Mouse (Mus musculus) ovary, adult 18-20 months (tissue): ENCODE results near the gene Hmgb2.
"Not testable (repeated sequence)": the region's sequence is repeated elsewhere in the genome, so short reads cannot be mapped to it uniquely, and the experiment has no call there.

Experiments
- DNase-seq: peaks from one replicate; pipeline ENCODE4 v3.0.0; 2022; ENCODE audit warnings: low spot score, mixed read lengths

Gene Hmgb2

GRCm38 (mm10) chr8:57510791-57511315 is 854 bp upstream of the Hmgb2 start:
- DNase-seq: no peak

GRCm38 (mm10) chr8:57512141-57513056 is 692 bp downstream of the Hmgb2 start:
- no peak for DNase-seq

GRCm38 (mm10) chr8:57513178-57513661 is 1.5 kb downstream of the Hmgb2 start:
- DNase-seq: not testable (repeated sequence)

- DNase-seq: not testable (repeated sequence)
These were observed 5.0 kb downstream of the Hmgb2 start for GRCm38 (mm10) chr8:57516685-57517084.

GRCm38 (mm10) chr8:57517723-57518122 is 6.0 kb downstream of the Hmgb2 start:
- no peak for DNase-seq

- DNase-seq: no peak
These were observed 8.6 kb downstream of the Hmgb2 start for GRCm38 (mm10) chr8:57520186-57520786.

- DNase-seq: no peak
These were observed 16.3 kb downstream of the Hmgb2 start for GRCm38 (mm10) chr8:57528036-57528435.

- DNase-seq: no peak
These were observed 18.5 kb downstream of the Hmgb2 start for GRCm38 (mm10) chr8:57530238-57530637.

GRCm38 (mm10) chr8:57530666-57531349 is 19.1 kb downstream of the Hmgb2 start:
- DNase-seq: peak; percentile 65

GRCm38 (mm10) chr8:57532223-57532622 is 20.5 kb downstream of the Hmgb2 start:
- no peak for DNase-seq

- no peak for DNase-seq
These were observed 21.4 kb downstream of the Hmgb2 start for GRCm38 (mm10) chr8:57533106-57533505.

- DNase-seq: no peak
These were observed 22.8 kb downstream of the Hmgb2 start for GRCm38 (mm10) chr8:57534495-57534894.

- DNase-seq: no peak
These were observed 24.5 kb downstream of the Hmgb2 start for GRCm38 (mm10) chr8:57536167-57536566.

GRCm38 (mm10) chr8:57538601-57539000 is 26.9 kb downstream of the Hmgb2 start:
- no peak for DNase-seq

GRCm38 (mm10) chr8:57540110-57540838 is 28.6 kb downstream of the Hmgb2 start:
- peak; percentile 11 for DNase-seq

- DNase-seq: no peak
These were observed 29.2 kb downstream of the Hmgb2 start for GRCm38 (mm10) chr8:57540951-57541350.

GRCm38 (mm10) chr8:57541405-57541804 is 29.7 kb downstream of the Hmgb2 start:
- DNase-seq: no peak

GRCm38 (mm10) chr8:57546401-57546800 is 34.7 kb downstream of the Hmgb2 start:
- no peak for DNase-seq

- DNase-seq: no peak
These were observed 35.1 kb downstream of the Hmgb2 start for GRCm38 (mm10) chr8:57546834-57547233.

- DNase-seq: no peak
These were observed 35.9 kb downstream of the Hmgb2 start for GRCm38 (mm10) chr8:57547581-57547980.
